Mouse (Mus musculus) layer of hippocampus, adult 8-10 months (tissue): ENCODE data around the gene Pknox1. TPM values are rescaled to one million over a fixed set of nuclear protein-coding genes. Genes with fewer than 3 reads are reported as not detected.
A peak's percentile ranks its signal among the peaks of the same experiment; 100 is the strongest.
"Not testable (repeated sequence)": the region's sequence is repeated elsewhere in the genome, so short reads cannot be mapped to it uniquely, and the experiment has no call there.

Source experiments
- DNase-seq, 2 experiments: peaks; one replicate each; pipeline ENCODE4 v3.0.0; 2022; ENCODE audit warnings: low spot score in 2 of 2
- total RNA-seq, 4 experiments: library from RNA; stranded (reverse); gene quantifications; 2 replicates each; pipeline ENCODE4 v1.2.4; 2022

Pknox1 gene
- total RNA-seq, 4 experiments from 2014 or later = 12.9 to 17.5 (median 15.9) TPM

GRCm38 (mm10) chr17:31552601-31553000 is 11.9 kb upstream of the Pknox1 start:
- not testable (repeated sequence) for DNase-seq

GRCm38 (mm10) chr17:31556253-31556652 is 8.3 kb upstream of the Pknox1 start:
- no peak for DNase-seq

DNA sequence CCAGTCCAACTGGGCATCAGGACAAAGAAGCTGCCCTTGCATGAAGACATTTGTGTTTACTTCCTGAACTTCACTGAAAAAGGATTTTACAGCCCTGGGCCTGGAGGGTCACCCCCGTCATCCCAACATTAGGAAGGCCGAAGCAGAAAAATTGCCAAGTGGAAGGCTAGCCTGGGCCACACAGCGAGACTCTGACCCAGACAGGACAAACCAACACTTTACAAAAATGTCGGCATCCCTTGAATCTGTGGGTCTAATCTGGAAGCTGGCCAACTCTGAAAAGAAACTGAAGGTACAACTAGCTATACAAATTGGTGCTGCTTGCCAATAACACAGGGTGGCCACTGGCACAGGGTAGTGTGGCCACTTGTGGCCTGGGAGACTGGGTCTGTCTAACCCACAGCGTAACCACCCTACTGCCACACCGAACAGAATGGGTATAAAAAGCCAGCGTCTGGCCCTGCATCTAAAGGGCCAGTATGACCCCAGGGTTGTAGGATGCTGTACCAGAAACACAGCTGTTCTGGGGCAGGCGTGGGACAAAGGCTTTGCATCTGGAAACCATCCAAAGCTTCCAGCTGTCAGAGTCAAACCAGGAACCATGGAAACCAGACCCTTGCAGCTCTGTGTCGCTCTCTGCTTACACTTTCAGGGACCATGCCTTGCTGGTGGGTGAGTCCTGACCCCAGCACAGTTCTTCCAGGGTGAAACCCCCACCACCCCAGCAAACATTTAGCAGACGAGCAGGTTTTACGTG is 7.2 kb upstream of the Pknox1 start:
- no peak for DNase-seq

GRCm38 (mm10) chr17:31557947-31558542 is 6.5 kb upstream of the Pknox1 start:
- DNase-seq = no peak

- DNase-seq = no peak
Measured at GRCm38 (mm10) chr17:31559021-31559789, 5.3 kb upstream of the Pknox1 start.

DNA sequence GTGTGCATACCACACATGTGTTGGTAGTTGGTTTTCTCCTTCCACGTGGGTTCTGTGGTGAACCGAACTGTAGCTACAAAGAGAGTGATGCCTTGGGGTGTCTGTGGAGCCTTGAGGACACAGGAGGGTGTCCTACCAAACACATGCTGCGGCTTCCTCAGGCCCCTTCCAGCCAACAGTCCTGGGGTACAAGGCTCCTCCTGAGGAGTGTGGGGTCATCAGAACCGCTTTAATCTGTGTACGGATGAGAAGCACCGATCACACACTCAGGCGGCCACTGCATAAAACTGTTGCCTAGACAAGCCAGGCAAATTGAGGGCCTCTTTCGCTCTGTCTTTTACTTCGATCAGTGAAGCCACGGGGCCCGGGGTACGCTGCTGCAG is 911 bp upstream of the Pknox1 start:
- DNase-seq = peak in 1 of 2 experiments; percentile 31

GRCm38 (mm10) chr17:31564858-31565140 is 265 bp downstream of the Pknox1 start:
- DNase-seq = no peak

- DNase-seq = peak in 1 of 2 experiments; percentile 36
Measured at GRCm38 (mm10) chr17:31565141-31566056, 865 bp downstream of the Pknox1 start.

DNA sequence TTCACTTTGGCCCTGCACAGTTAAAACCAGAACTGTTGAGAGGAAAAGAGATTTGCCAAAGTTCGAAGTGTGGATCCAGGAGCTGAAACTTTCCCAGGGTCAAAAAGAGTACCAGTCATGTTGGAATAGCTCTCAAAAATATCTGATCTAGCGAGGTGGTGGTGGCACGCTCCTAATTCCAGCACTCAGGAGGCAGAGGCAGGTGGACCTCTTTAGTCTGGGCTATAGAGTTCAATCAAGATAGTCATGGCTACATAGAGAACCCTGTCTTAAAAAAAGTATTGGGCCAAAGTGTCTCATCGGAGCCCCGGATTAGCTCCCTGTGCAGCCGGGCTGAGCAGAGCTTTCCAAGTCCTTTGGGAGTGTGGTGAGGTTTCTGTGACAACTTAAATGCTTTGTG is 1.7 kb downstream of the Pknox1 start:
- DNase-seq = no peak

- no peak for DNase-seq
Measured at GRCm38 (mm10) chr17:31569756-31570155, 5.2 kb downstream of the Pknox1 start.

DNA sequence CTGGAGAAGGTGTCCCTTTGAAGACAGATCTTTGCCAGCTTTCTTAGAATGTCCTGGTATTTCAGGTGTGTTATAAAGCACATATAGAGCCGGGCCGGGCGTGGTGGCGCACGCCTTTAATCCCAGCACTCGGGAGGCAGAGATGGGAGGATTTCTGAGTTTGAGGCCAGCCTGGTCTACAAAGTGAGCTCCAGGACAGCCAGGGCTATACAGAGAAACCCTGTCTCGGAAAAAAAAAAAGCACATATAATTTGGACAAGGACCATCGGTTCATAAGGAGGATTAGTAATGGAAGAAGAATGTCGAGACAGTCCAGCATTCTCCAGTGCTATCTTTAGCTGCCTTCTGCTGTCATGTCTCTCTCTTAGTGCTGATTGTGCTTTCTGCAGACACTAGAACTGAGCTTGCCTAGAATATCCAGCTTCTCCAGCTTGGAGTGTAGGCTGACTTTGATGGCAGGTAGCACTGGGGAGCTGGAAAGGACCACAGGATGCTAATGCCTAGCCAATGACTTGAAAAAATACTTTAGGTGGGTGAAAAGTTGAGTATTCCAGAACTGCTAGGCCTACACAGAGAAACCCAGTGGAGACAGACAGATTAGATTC is 5.9 kb downstream of the Pknox1 start:
- DNase-seq = no peak

- no peak for DNase-seq
Measured at GRCm38 (mm10) chr17:31571689-31572088, 7.2 kb downstream of the Pknox1 start.

DNA sequence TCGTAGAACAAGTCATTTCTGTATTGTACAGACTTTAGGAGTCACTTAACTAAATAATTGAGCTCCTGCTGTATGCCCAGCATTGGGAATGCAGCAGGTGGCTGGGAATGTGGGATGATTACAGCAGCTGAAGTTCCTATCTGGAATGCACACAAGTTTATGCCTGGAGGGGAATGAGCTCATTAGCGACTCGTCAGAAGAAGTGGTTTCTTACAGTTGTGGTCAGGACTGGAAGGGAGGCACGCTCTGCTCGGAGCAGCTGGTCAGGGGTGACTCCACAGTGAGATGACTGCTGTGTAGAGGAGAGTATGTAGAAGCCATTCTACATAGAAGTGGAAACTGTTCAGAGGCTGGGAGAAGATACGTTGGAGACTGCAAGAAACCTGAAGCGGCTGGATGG is 10.1 kb downstream of the Pknox1 start:
- DNase-seq = no peak

DNA sequence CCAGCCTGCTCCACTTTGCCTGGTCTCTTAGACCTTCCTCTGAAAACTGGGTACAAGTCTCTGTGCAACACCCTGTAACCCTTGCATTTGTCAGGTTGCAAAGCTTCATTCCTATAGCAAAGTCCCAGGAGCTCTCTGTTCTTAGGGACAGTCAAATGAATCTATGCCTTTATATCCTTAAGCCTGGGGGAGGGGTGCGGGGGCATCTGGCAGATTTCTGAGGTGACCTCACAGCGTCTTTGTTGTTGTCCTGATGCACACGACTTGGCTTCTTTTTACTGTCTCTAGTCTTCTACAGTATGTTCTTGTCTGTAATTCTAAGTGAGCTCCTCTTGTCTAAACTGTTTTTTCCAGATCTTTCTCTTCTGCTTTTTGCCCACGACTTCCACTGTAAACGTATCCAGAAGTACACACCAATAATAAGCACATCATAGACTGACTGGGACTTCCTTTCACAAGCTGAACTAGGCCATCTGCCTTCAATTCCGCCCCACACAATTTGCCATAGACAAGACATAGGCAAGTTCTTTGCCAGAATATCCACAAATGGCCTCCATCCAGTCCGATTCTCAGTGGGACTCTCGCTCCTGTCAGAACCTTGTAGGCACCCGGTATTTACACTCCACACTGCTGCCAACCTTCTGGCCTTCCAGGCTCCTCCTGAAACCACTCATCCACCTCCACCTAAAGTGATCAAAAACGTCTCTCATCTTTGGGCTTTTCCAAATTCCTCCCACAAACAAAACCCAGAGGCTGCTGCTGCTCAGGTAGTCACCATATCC is 12.1 kb downstream of the Pknox1 start:
- no peak for DNase-seq

- DNase-seq = no peak
Measured at GRCm38 (mm10) chr17:31580344-31580743, 15.8 kb downstream of the Pknox1 start.

GRCm38 (mm10) chr17:31583185-31583584 is 18.7 kb downstream of the Pknox1 start:
- DNase-seq = no peak

- DNase-seq = no peak
Measured at GRCm38 (mm10) chr17:31583781-31584180, 19.2 kb downstream of the Pknox1 start.

- DNase-seq = no peak
Measured at GRCm38 (mm10) chr17:31588115-31588514, 23.6 kb downstream of the Pknox1 start.

DNA sequence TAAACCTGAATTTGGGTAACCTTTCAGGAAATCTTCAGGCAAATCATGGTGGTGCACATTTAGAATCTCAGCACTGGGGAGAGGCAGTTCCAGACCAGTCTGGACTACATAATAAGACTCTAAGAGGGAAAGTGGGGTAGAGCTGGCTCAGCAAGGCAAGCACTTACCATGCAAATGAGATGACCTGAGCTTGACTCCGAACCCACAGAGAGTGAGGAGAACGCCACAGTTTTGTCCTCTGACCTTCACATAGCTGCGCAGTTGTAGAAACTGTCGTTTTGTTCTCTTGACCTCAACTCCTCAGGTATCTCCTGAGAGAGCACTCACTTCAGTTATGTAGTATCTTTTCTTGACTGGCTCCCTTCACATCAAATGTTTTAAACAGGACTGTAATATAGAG is 24.2 kb downstream of the Pknox1 start:
- no peak for DNase-seq

DNA sequence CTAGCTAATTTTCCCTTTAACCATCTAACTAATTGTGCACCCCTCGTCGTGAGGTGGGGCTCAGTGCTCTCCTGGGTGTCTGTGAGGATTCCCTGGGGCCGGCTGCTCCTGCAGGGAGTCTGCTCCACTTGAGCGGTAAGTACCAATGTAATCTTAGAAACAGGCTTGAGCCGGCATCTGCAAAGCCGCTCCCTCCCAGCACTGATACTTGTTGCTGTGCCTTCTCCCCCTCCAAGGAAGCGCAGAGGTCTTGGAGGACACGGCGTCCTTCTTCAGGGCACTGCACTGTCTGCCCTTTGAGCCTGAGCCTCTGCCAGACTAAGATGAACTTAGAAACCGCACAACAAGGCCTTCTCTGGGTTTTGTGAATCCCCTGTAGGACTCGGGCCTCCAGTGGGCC is 26.3 kb downstream of the Pknox1 start:
- no peak for DNase-seq
